Mouse (Mus musculus): ENCODE data around the gene Nkx6-2. TPM values are rescaled to one million over a fixed set of nuclear protein-coding genes. Genes with fewer than 3 reads are reported as not detected.

The Nkx6-2 gene
- polyA plus RNA-seq, 1 experiment from 2014 or later = not detected

- Histone ChIP-seq H3K9ac (ENCODE audit: low read depth, low read length) (no peak overlapping the region), H3K27me3 (ENCODE audit: control insufficient read depth, insufficient read depth, low read depth, low read length) (peaks cover 24% of the 10 kb centered on the region), H3K4me2 (ENCODE audit: low read depth, low read length) (no peak overlapping the region), H3K4me1 (ENCODE audit: control insufficient read depth, low read depth, low read length) (no peaks in the 10 kb centered on the region), H3K9me3 (replicated peaks; ENCODE audit: control insufficient read depth, low read length) (no peaks in the 10 kb centered on the region), H3K4me3 (ENCODE audit: low read depth, low read length) (no peak overlapping the region), H3K27ac (ENCODE audit: low read length) (no peak overlapping the region), H3K36me3 (ENCODE audit: control insufficient read depth, insufficient read depth) (no peaks in the 10 kb centered on the region; the same call in 1 of the 2 replicates)
- no peak for ATAC-seq (ENCODE audit: low read depth)
- WGBS (ENCODE audit: insufficient replicate concordance) = 61% methylated on average over 16 of the region's 16 CpGs
Observed at GRCm38 (mm10) chr7:139576064-139576686, 6.4 kb downstream of the Nkx6-2 start.

- no peak for ATAC-seq (ENCODE audit: low read depth)
- H3K4me2 ChIP-seq (ENCODE audit: low read depth, low read length) = no peak overlapping the region
- no peak overlapping the region for H3K27ac ChIP-seq (ENCODE audit: low read length)
- H3K36me3 ChIP-seq (ENCODE audit: control insufficient read depth, insufficient read depth) = no peaks in the 10 kb centered on the region; the same call in 1 of the 2 replicates
- 54% methylated on average over 3 of the region's 3 CpGs for WGBS (ENCODE audit: insufficient replicate concordance)
- no peak overlapping the region for H3K4me3 ChIP-seq (ENCODE audit: low read depth, low read length)
- H3K9me3 ChIP-seq (replicated peaks; ENCODE audit: control insufficient read depth, low read length) = no peaks in the 10 kb centered on the region
- H3K27me3 ChIP-seq (ENCODE audit: control insufficient read depth, insufficient read depth, low read depth, low read length) = no peaks in the 10 kb centered on the region
- H3K9ac ChIP-seq (ENCODE audit: low read depth, low read length) = no peak overlapping the region
- no peaks in the 10 kb centered on the region for H3K4me1 ChIP-seq (ENCODE audit: control insufficient read depth, low read depth, low read length)
Observed at GRCm38 (mm10) chr7:139572665-139573064, 9.9 kb downstream of the Nkx6-2 start.

- 78% methylated on average over 5 of the region's 5 CpGs for WGBS (ENCODE audit: insufficient replicate concordance)
- Histone ChIP-seq H3K27ac (ENCODE audit: low read length) (no peak overlapping the region), H3K9ac (ENCODE audit: low read depth, low read length) (no peak overlapping the region), H3K36me3 (ENCODE audit: control insufficient read depth, insufficient read depth) (no peaks in the 10 kb centered on the region; the same call in 1 of the 2 replicates), H3K4me1 (ENCODE audit: control insufficient read depth, low read depth, low read length) (no peaks in the 10 kb centered on the region), H3K4me3 (ENCODE audit: low read depth, low read length) (no peak overlapping the region), H3K27me3 (ENCODE audit: control insufficient read depth, insufficient read depth, low read depth, low read length) (no peaks in the 10 kb centered on the region), H3K4me2 (ENCODE audit: low read depth, low read length) (no peak overlapping the region), H3K9me3 (replicated peaks; ENCODE audit: control insufficient read depth, low read length) (no peaks in the 10 kb centered on the region)
- ATAC-seq (ENCODE audit: low read depth) = no peak
Observed at GRCm38 (mm10) chr7:139570788-139571187, 11.8 kb downstream of the Nkx6-2 start.

- Histone ChIP-seq H3K4me2 (ENCODE audit: low read depth, low read length) (no peak overlapping the region), H3K4me1 (ENCODE audit: control insufficient read depth, low read depth, low read length) (no peaks in the 10 kb centered on the region), H3K27me3 (ENCODE audit: control insufficient read depth, insufficient read depth, low read depth, low read length) (no peaks in the 10 kb centered on the region), H3K36me3 (ENCODE audit: control insufficient read depth, insufficient read depth) (no peaks in the 10 kb centered on the region), H3K4me3 (ENCODE audit: low read depth, low read length) (no peak overlapping the region), H3K9me3 (replicated peaks; ENCODE audit: control insufficient read depth, low read length) (no peaks in the 10 kb centered on the region), H3K27ac (ENCODE audit: low read length) (no peak overlapping the region), H3K9ac (ENCODE audit: low read depth, low read length) (no peak overlapping the region)
- WGBS (ENCODE audit: insufficient replicate concordance) = 20% methylated on average over 8 of the region's 8 CpGs
- no peak for ATAC-seq (ENCODE audit: low read depth)
Observed at GRCm38 (mm10) chr7:139566533-139566932, 16.1 kb downstream of the Nkx6-2 start.

GRCm38 (mm10) chr7:139565998-139566397 lies 16.6 kb downstream of the Nkx6-2 start:
- Histone ChIP-seq H3K9ac (ENCODE audit: low read depth, low read length) (no peak overlapping the region), H3K4me1 (ENCODE audit: control insufficient read depth, low read depth, low read length) (no peaks in the 10 kb centered on the region), H3K36me3 (ENCODE audit: control insufficient read depth, insufficient read depth) (no peaks in the 10 kb centered on the region), H3K9me3 (replicated peaks; ENCODE audit: control insufficient read depth, low read length) (no peaks in the 10 kb centered on the region), H3K4me2 (ENCODE audit: low read depth, low read length) (no peak overlapping the region), H3K27me3 (ENCODE audit: control insufficient read depth, insufficient read depth, low read depth, low read length) (no peaks in the 10 kb centered on the region), H3K27ac (ENCODE audit: low read length) (no peak overlapping the region), H3K4me3 (ENCODE audit: low read depth, low read length) (no peak overlapping the region)
- no peak for ATAC-seq (ENCODE audit: low read depth)
- 51% methylated on average over 6 of the region's 6 CpGs for WGBS (ENCODE audit: insufficient replicate concordance)

- 66% methylated on average over 2 of the region's 2 CpGs for WGBS (ENCODE audit: insufficient replicate concordance)
- H3K27ac ChIP-seq (ENCODE audit: low read length) = no peak overlapping the region
- no peaks in the 10 kb centered on the region for H3K36me3 ChIP-seq (ENCODE audit: control insufficient read depth, insufficient read depth)
- H3K4me3 ChIP-seq (ENCODE audit: low read depth, low read length) = no peak overlapping the region
- H3K27me3 ChIP-seq (ENCODE audit: control insufficient read depth, insufficient read depth, low read depth, low read length) = no peaks in the 10 kb centered on the region
- ATAC-seq (ENCODE audit: low read depth) = no peak
- no peaks in the 10 kb centered on the region for H3K9me3 ChIP-seq (replicated peaks; ENCODE audit: control insufficient read depth, low read length)
- H3K9ac ChIP-seq (ENCODE audit: low read depth, low read length) = no peak overlapping the region
- no peak overlapping the region for H3K4me2 ChIP-seq (ENCODE audit: low read depth, low read length)
- no peaks in the 10 kb centered on the region for H3K4me1 ChIP-seq (ENCODE audit: control insufficient read depth, low read depth, low read length)
Observed at GRCm38 (mm10) chr7:139564161-139564560, 18.4 kb downstream of the Nkx6-2 start.

- no peak for ATAC-seq (ENCODE audit: low read depth)
- H3K4me2 ChIP-seq (ENCODE audit: low read depth, low read length) = no peak overlapping the region
- no peak overlapping the region for H3K4me3 ChIP-seq (ENCODE audit: low read depth, low read length)
- H3K36me3 ChIP-seq (ENCODE audit: control insufficient read depth, insufficient read depth) = no peaks in the 10 kb centered on the region
- no peaks in the 10 kb centered on the region for H3K27me3 ChIP-seq (ENCODE audit: control insufficient read depth, insufficient read depth, low read depth, low read length)
- no peaks in the 10 kb centered on the region for H3K9me3 ChIP-seq (replicated peaks; ENCODE audit: control insufficient read depth, low read length)
- 60% methylated on average over 4 of the region's 4 CpGs for WGBS (ENCODE audit: insufficient replicate concordance)
- no peaks in the 10 kb centered on the region for H3K4me1 ChIP-seq (ENCODE audit: control insufficient read depth, low read depth, low read length)
- H3K27ac ChIP-seq (ENCODE audit: low read length) = no peak overlapping the region
- H3K9ac ChIP-seq (ENCODE audit: low read depth, low read length) = no peak overlapping the region
Observed at GRCm38 (mm10) chr7:139563425-139563824, 19.2 kb downstream of the Nkx6-2 start.

- Histone ChIP-seq H3K4me2 (ENCODE audit: low read depth, low read length) (no peak overlapping the region), H3K9ac (ENCODE audit: low read depth, low read length) (no peak overlapping the region), H3K27ac (ENCODE audit: low read length) (no peak overlapping the region), H3K27me3 (ENCODE audit: control insufficient read depth, insufficient read depth, low read depth, low read length) (no peaks in the 10 kb centered on the region), H3K36me3 (ENCODE audit: control insufficient read depth, insufficient read depth) (no peaks in the 10 kb centered on the region), H3K9me3 (replicated peaks; ENCODE audit: control insufficient read depth, low read length) (no peaks in the 10 kb centered on the region), H3K4me3 (ENCODE audit: low read depth, low read length) (no peak overlapping the region), H3K4me1 (ENCODE audit: control insufficient read depth, low read depth, low read length) (no peaks in the 10 kb centered on the region)
- WGBS (ENCODE audit: insufficient replicate concordance) = 74% methylated on average over 10 of the region's 10 CpGs
- no peak for ATAC-seq (ENCODE audit: low read depth)
Observed at GRCm38 (mm10) chr7:139559659-139560058, 22.9 kb downstream of the Nkx6-2 start.

- Histone ChIP-seq H3K27me3 (ENCODE audit: control insufficient read depth, insufficient read depth, low read depth, low read length) (no peaks in the 10 kb centered on the region), H3K9me3 (replicated peaks; ENCODE audit: control insufficient read depth, low read length) (no peaks in the 10 kb centered on the region), H3K9ac (ENCODE audit: low read depth, low read length) (no peak overlapping the region), H3K36me3 (ENCODE audit: control insufficient read depth, insufficient read depth) (no peaks in the 10 kb centered on the region), H3K4me3 (ENCODE audit: low read depth, low read length) (no peak overlapping the region), H3K27ac (ENCODE audit: low read length) (no peak overlapping the region), H3K4me2 (ENCODE audit: low read depth, low read length) (no peak overlapping the region), H3K4me1 (ENCODE audit: control insufficient read depth, low read depth, low read length) (no peaks in the 10 kb centered on the region)
- ATAC-seq (ENCODE audit: low read depth) = no peak
- 56% methylated on average over 10 of the region's 10 CpGs for WGBS (ENCODE audit: insufficient replicate concordance)
Observed at GRCm38 (mm10) chr7:139556746-139557526, 25.7 kb downstream of the Nkx6-2 start.

All from liver, embryonic 16.5 days (tissue).